Mouse (Mus musculus): ENCODE measurements at regions not wholly inside any gene's neighbourhood (a gene's known extent, or its start where the extent isn't known, plus 50 kb on each side); places are given as distances from the start of the nearest gene placed in this dataset.

- no peak for DNase-seq
- intact Hi-C loops (cut with DNase I): no loop called here
Measured at GRCm38 (mm10) chr9:6552731-6553130, 283.1 kb upstream of the Ddi1 start.

- no peak for DNase-seq
- intact Hi-C loops (cut with DNase I): no loop called here
Measured at GRCm38 (mm10) chr9:6540178-6540700, 270.6 kb upstream of the Ddi1 start.

- no peak for DNase-seq
- intact Hi-C loops (cut with DNase I): no loop called here
Measured at GRCm38 (mm10) chr9:6528836-6529235, 259.2 kb upstream of the Ddi1 start.

GRCm38 (mm10) chr9:6517194-6517593 is 247.5 kb upstream of the Ddi1 start:
- intact Hi-C loops (cut with DNase I): no loop called here
- DNase-seq: no peak

GRCm38 (mm10) chr9:6497786-6498185 is 228.1 kb upstream of the Ddi1 start:
- peak; percentile 3 for DNase-seq
- intact Hi-C loops (cut with DNase I): loop anchor here (10.0 kb wide), 1 partner anchor 903 kb away; no protein-coding TSS in a partner anchor

DNA sequence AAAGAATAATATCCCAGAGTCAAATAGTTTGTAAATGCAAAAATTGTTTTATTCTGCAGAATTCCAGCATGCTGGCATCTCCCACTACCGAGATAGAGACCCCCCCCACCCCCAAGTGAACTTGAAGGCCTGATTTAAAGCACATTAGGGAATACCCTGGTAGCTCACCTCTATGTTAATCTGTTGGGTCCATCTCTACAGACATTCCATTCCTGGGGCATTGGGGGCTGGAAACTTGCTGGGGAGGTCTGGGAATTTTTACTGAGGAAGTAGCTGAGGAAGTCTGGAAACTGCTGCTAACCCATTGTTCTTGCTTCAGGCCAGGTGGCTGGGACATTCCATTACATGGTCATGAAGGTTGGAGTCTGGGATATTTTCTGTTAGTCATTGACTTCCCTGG is 210.8 kb upstream of the Ddi1 start:
- DNase-seq: no peak
- intact Hi-C loops (cut with DNase I): no loop called here

GRCm38 (mm10) chr9:6454542-6454941 is 184.9 kb upstream of the Ddi1 start:
- intact Hi-C loops (cut with DNase I): no loop called here
- DNase-seq: no peak

GRCm38 (mm10) chr9:6435236-6435635 is 165.6 kb upstream of the Ddi1 start:
- intact Hi-C loops (cut with DNase I): no loop called here
- no peak for DNase-seq

DNA sequence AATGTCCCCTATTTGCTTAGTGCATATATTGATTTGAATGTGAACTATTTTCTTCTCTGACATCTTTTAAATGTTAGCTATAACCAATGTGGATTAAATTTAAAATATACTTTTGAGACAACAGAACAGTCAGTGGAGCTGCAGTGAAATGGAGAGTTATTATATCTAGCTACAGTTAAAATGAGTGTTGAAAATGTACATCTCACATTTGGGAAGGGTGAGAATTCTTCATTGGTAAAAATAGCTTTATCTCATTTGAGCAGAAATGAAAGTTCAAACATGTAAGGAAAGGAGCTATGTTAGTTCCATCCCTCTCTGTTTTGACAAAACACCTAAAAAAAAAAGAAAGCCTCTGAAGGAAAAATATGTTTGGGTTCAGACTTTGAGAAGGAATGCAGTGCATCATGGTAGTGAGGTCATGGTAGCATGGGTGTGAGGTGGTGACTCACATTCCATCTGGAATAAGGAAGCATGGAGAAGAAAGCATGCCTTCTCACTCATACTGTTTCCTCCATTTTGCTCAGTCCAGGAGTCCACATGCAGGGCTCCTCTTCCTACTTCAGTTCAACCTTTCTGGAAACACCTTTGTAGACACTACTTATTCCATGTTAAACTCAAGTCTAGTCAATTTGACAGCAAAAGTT is 164.3 kb upstream of the Ddi1 start:
- intact Hi-C loops (cut with DNase I): no loop called here
- no peak for DNase-seq

GRCm38 (mm10) chr9:6430859-6431258 is 161.2 kb upstream of the Ddi1 start:
- no peak for DNase-seq
- intact Hi-C loops (cut with DNase I): no loop called here

GRCm38 (mm10) chr9:6430437-6430836 is 160.8 kb upstream of the Ddi1 start:
- no peak for DNase-seq
- intact Hi-C loops (cut with DNase I): no loop called here

All from left cerebral cortex, postnatal 4 days (tissue).